Mouse (Mus musculus) activated CD4-positive, CD25-positive, alpha-beta regulatory T cell, adult 4 months (primary cell): ENCODE measurements around the gene Exoc8. TPM values are rescaled to one million over a fixed set of nuclear protein-coding genes. Genes with fewer than 3 reads are reported as not detected.

Source experiments
- ATAC-seq: one replicate; pipeline ENCODE4 v1.8.0; 2017
- polyA plus RNA-seq, 2 experiments: library from polyadenylated mRNA; unstranded; fragments of 100-300 nt; shearing (Covaris generic); gene quantifications; one replicate each; pipeline ENCODE4 v1.2.1; 2017

Gene Exoc8
- polyA plus RNA-seq, 2 experiments from 2014 or later = 5.3 to 8.3 TPM

- ATAC-seq = no peak
Measured at GRCm38 (mm10) chr8:124905482-124905881, 8.0 kb upstream of the Exoc8 start.

DNA sequence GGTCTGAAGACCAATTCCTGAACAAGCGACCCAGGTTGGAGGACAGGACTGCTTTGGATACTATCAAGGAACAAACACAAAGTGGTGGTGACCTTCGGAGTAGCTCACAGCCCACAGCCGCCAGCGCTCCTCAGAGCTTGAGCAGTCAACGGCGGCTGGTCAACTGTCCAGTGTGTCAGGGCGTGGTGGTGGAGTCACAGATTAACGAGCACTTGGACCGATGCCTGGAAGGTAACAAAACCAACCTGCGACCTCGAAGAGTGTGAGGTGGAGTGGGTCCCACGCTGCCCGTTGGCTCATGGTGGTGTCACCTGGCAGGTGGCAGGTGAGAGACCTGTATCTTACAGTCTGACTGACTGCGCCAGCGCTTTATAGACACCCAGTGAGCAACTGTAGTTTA is 5.7 kb upstream of the Exoc8 start:
- no peak for ATAC-seq

- no peak for ATAC-seq
Measured at GRCm38 (mm10) chr8:124898251-124898905, 873 bp upstream of the Exoc8 start.

GRCm38 (mm10) chr8:124896632-124897385 is 696 bp downstream of the Exoc8 start:
- ATAC-seq = peak; percentile 30

- no peak for ATAC-seq
Measured at GRCm38 (mm10) chr8:124896010-124896631, 1.4 kb downstream of the Exoc8 start.

DNA sequence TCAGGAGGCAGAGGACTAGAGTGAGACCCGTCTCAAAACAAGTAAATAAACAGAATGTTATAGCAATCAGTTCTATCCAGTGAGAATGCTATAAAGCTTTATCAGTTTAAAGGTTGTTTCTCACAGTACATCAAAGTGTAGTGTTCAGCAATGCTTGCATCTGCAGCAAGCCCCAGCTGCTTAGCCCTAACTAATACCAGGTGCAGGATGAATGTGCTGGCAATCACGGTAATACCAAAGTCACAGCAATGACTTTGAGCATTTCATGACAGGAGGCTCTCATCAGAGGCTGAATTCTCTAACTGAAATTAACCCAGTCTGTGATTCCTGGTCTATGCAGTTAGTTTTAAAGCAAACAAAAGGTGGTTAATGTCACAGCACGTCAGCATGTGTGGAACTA is 4.9 kb downstream of the Exoc8 start:
- no peak for ATAC-seq

DNA sequence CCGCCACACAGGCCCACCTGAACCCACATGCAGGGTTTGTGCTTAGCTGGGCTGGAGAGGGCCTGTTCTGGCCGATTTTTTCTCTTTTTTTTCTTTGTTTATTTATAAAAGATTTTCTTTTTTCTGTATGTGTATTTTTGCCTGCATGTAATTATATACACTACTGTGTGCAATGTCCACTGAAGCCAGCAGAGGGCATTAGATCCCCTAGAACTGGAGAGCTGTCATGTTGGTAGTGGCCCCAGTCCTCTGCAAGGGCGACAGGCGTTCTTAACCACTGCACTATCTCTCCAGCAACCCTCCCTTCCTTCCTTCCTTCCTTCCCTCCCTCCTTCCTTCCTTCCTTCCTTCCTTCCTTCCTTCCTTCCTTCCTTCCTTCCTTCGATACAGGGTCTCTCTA is 9.1 kb downstream of the Exoc8 start:
- ATAC-seq = no peak

GRCm38 (mm10) chr8:124878946-124879526 is 18.5 kb downstream of the Exoc8 start:
- no peak for ATAC-seq

DNA sequence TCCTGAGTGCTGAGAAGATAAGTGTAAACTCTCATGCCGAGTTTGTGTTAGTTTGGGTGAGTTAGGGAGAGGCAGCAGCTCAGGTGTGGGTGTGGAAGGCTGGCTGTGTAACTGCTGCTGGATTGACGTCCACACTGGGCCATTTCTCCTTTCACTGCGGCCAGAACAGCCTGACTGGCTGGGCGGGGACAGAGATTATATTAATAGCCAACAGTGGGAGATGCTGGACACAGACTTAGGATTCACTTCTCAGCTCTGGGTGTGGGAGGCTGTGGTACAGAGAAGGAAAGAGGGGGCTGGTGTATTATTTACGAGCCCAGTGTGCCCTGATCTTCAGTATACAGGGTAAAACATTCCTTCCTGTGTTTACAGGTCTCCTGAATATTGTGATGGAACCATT is 19.4 kb downstream of the Exoc8 start:
- no peak for ATAC-seq

GRCm38 (mm10) chr8:124872690-124873089 is 24.8 kb downstream of the Exoc8 start:
- no peak for ATAC-seq

DNA sequence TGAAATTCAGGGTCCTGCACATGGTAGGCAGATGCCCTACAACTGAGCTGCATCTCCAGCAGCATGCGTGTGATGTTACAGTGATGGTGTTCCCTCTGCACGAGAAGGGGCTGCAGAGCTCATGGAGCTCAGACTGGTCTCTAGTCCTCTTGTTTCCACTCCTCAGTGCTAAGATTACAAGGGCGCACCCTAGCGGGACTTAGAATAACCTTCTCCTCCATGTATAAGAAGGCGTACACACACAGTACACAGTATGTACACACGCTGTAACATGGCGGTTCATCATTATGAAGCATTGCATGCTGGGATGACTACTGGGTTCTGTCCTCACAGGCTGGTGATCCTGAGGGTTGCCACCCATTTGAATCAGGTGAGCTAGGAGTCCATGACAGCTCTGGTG is 25.4 kb downstream of the Exoc8 start:
- no peak for ATAC-seq

- no peak for ATAC-seq
Measured at GRCm38 (mm10) chr8:124871474-124871873, 26.0 kb downstream of the Exoc8 start.

DNA sequence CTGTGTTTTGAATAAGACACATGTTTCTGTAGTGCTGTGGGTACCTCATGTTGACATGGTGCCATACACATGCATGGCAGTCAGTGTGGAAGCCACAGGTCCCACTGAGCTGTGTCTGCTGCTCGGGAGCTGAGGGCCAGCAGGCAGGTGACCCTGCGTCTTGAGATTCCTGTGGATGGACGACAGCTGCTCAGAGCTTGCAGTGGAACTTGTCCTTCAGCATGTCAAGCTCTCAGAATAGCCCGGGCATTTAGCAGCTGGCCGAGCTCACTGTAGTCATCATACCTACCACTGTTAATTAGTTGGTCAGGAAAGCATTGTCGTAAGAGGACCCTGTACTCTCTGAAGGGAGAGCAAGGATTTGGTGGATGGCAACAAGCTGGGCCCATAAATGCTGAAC is 27.8 kb downstream of the Exoc8 start:
- no peak for ATAC-seq

- no peak for ATAC-seq
Measured at GRCm38 (mm10) chr8:124867126-124867525, 30.4 kb downstream of the Exoc8 start.

DNA sequence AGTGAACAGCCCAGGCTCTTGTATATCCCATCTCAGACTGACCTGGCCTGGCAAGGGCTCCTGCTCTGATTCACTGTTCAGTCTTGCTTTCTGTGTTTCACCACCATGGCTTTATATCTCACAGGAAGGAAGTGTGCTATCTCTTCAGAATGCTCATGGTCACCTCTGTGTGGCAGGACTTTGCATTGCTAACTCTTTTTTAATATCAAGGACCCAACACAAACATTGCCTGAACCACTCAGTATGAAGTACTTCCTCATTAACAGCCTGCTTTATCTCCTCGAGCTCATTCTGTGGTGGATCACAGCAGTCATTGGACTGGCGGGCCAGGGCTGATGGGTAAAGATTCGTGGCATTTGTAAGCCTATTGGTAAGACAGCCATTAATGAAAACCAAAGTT is 30.8 kb downstream of the Exoc8 start:
- no peak for ATAC-seq

DNA sequence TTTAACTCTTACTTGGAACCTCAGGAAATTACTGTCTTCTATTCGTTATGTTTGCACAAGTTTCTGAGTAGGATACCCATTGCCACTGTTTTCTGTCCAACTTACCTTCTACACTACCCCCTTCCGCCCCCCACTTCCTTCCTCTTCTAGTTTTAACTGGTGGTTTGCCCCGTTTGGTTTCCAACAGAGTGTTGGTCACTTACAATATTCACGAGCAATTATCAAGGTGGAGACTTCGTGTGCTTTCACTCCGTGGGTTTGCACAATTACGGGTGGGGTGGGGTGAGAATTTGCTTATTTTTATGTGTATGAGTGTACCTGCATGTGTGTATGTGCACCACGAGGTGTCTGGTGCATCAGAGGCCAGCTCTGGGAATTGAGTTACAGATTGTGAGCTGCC is 33.8 kb downstream of the Exoc8 start:
- peak; percentile 19 for ATAC-seq

- ATAC-seq = peak; percentile 41
Measured at GRCm38 (mm10) chr8:124863163-124863677, 34.3 kb downstream of the Exoc8 start.

- ATAC-seq = peak; percentile 88
Measured at GRCm38 (mm10) chr8:124862321-124863162, 35.0 kb downstream of the Exoc8 start, which contains the start of the genes Gnpat and 2810004N23Rik. Gene Gnpat, plus strand, starts transcription at chr8:124863033. Gene 2810004N23Rik, minus strand, starts transcription at chr8:124863120.

DNA sequence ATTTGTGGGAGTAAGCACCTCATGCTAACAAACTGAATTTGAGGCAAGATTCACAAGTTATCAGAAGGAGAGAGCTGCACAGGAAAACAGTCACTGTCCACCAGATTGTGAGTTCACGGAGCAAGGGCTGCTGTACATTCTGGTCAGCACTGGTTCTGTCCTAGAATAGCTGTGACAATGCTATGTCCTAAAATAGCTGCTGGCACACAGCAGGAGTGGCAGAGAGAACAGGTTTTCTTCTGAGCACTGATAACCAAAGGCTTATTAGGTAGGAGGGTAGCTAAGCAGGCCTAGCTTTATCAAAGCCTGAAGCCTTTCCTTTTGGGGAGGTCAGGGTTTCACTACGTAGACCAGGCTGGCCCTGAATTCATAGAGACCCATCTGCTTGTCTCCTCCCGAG is 37.3 kb downstream of the Exoc8 start:
- no peak for ATAC-seq

DNA sequence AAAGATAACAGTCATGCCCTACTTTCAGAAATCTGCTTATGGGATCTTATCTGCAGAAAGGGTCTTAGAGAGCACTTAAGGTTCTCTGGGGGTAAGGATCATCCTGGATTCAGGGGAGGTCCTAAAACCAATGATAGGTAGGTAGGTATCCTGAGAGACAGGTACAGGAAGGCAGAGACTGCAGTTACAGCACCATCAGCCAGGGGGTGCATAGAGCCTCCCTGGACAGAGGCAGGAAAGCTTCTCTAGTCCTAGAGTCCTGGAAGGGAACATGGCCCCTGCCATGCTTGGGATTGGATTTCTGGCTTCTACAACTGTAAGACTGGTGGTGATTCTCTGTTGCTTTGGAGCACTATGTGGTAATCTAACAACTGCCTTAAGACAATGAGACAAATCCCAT is 38.0 kb downstream of the Exoc8 start:
- ATAC-seq = peak; percentile 31

DNA sequence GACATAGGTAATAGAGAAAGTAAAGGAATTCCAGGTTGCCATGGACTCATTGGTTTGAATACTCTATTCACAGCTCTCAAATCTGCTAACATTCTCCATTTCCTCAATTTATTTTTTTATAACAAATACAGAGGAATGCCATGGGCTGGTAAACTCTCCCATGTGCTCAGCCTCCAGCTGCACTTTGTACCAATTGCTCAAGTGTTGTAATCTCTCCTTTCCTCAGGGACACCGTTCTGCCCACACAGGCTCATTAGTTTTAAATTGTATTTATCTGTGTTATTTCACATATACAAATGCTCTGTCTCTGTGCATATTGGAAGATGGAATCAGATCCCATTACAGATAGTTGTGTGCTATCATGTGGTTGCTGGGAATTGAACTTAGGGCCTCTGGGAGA is 44.0 kb downstream of the Exoc8 start:
- ATAC-seq = no peak

- ATAC-seq = no peak
Measured at GRCm38 (mm10) chr8:124845573-124845972, 51.9 kb downstream of the Exoc8 start.
